Mouse (Mus musculus) G1E-ER4 (cell line): Measurements from ENCODE around the gene Polr1e. TPM values are rescaled to one million over a fixed set of nuclear protein-coding genes. Genes with fewer than 3 reads are reported as not detected.

ENCODE experiments used
- GATA1 ChIP-seq: IDR thresholded peaks from one replicate; pipeline ENCODE4 v1.8.0; 2012; ENCODE audit warnings: low read length, inconsistent platforms
- polyA plus RNA-seq: library from polyadenylated mRNA; stranded (reverse); fragments of >175 nt; gene quantifications from 2 replicates; pipeline ENCODE4 v1.2.3, GENCODE M21; 2012

The Polr1e gene
- 4.4 and 10.3 TPM in 2 replicates for polyA plus RNA-seq

GRCm38 (mm10) chr4:45018452-45018980 is at the start of gene Polr1e:
Polr1e (plus strand) TSS chr4:45018583.
- TF ChIP-seq GATA1: no peak

GRCm38 (mm10) chr4:44970056-44970455 is 48.3 kb upstream of the Polr1e start:
- no peak for TF ChIP-seq GATA1

DNA sequence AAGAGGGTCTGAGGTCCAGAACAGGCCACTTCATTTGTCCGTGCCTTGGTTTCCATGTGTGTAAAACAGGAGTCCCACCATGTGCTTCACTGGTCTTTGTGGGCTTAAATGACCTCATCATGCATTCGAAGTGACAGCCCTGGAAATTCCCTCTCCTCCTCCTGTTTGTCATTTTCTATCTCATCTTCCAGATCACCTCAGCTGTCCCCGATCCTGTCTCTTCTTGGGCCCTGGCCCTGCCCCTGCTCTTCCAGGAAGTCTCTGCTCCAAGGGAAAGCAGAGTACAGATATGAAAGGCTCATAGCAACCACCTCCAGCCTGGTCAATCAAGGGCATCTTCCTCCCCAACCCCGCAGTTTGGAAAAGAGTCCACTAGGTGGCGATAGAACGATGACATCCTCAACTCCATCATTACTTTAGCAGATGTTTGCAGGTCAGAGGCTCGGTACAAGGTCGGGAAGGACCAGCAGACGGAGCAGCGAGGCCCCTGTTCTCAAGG is 47.7 kb upstream of the Polr1e start:
- TF ChIP-seq GATA1: no peak

DNA sequence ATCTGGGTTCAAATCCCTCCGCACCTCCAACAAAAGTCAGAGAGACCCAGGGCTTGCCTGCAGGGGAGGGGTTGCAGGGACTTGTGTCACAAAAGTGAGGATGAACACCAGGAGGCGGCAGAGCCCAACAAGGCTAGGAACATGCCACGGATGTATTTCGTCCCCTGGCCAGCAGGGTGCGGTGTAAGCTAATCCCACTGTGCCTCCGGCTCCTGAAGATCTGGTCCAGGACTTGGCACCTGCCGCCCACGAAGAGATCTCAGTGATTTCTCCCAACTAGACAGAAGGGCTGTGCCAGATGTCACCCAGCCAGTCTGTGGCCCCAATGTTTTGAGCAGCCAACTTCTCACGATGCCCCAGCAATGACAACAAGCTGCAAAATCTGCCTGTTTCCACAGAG is 44.9 kb upstream of the Polr1e start:
- TF ChIP-seq GATA1: no peak

DNA sequence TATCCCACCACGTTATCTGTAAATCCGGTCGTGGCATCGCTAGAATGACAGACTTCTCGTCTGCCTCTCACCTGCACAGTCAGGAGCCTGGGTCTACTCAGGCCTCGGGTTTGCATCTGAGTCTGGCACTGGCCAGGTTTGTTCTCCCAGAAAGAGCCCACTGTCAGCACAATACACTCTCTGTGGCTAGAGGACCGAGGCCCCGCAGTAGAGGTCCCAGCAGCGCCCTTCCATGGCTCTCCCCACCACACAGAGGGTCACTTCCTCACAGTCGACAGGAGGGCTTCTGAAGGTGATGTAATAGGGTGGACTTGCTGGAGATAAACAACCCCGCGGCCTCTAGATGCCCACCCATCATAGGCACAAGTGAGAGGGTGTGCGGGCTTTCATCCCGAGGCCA is 44.5 kb upstream of the Polr1e start:
- TF ChIP-seq GATA1: no peak

DNA sequence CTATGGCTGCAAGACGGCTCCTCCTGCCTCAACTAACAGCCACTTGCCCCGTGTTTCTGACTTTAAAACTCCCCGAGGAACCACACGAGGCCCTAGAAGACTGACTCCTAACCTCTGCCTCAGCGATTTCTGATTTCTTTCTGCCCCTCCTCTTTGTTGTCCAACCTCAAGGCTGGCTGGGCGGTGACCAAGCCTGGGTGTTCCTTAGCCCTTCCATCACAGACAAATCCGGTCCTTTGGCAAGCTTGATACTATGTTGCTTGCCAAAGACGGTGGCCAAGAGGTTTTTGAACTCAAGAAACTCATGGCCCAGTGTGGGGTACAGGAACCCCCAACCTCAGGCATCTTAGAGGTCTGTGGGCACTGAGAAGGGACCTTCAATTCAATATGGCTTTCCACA is 44.1 kb upstream of the Polr1e start:
- no peak for TF ChIP-seq GATA1

- no peak for TF ChIP-seq GATA1
Observed at GRCm38 (mm10) chr4:44976026-44976615, 42.3 kb upstream of the Polr1e start.

DNA sequence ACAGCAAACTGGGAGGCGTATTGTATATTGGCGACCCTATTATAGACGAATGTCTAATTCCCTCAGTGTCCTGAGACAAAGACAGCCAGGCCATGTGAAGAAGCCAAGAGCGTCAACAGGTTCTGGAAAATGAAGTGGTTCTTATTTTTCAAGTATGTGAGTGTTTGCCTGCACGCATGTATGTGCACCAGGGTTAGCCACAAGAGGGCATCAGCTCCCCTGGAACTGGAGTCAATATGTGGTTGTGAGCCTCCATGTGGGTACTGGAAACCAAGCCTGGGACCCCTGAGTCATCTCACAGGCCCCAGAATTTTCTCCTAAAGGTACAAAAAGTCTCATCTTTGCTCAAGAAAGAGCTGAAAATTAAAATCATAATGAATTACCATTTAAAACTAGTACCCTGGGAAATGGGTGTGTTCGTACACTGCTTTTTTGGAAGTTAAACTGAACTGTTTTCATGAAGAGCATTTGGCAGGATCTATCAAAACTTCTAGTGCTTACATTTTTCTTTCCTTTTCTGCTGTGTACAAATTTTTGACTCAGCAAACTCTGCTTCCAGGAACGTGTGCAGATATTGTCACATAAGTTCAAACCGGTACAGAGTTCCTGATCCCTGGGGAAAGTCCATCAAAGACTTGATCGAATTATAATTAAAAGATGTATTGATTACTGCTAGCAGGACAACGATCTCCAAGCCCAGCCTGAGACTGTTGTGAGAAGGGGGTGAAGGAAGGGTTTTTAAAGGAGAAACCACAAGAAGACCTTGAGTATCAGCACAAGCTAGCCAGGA is 41.3 kb upstream of the Polr1e start:
- TF ChIP-seq GATA1: no peak

- TF ChIP-seq GATA1: no peak
Observed at GRCm38 (mm10) chr4:44978175-44978574, 40.2 kb upstream of the Polr1e start.

GRCm38 (mm10) chr4:44979794-44980338 is 38.5 kb upstream of the Polr1e start:
- no peak for TF ChIP-seq GATA1

GRCm38 (mm10) chr4:44981280-44981973 is 37.0 kb upstream of the Polr1e start, which contains the start of gene Grhpr:
Grhpr (plus strand) TSS chr4:44981395.
- TF ChIP-seq GATA1: no peak

- no peak for TF ChIP-seq GATA1
Observed at GRCm38 (mm10) chr4:44981974-44982287, 36.5 kb upstream of the Polr1e start.

GRCm38 (mm10) chr4:44982440-44983130 is 35.8 kb upstream of the Polr1e start:
- no peak for TF ChIP-seq GATA1

DNA sequence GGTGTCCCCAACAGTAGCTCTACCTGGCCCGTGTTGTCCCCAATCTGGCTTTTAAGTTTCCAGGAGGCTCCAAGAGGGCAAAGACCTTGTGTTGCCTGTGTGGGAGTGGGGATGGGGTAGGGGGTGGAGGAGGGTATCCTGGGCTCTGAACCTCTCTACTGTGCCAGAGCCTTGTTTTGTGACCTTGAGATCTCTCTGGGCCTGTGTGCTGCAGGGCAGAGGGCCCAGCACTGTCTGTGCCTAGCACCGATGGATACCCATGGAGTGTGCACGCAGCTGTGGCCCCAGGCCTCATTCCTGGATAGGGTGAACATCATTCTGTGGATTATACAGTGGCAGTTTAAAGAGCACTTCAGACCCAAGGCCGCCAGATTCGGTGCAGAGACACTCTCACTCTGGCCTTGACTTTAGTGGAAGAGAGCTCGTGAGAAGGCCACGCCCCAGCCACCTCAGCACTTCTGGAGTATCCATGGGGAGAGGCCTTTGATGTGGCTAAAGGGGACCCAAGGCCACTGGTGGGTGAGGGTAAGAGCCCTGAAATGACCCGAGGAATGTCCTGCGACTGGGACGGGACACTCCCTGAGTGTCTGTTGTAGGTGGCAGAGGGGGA is 35.1 kb upstream of the Polr1e start:
- TF ChIP-seq GATA1: no peak

GRCm38 (mm10) chr4:44990560-44990959 is 27.8 kb upstream of the Polr1e start:
- no peak for TF ChIP-seq GATA1
